Comparison of ENCODE assay signal across 8 mouse cellular contexts in genomic region chr2:143546412-143547211, GRCm38 (mm10). TPM values are rescaled to one million over a fixed set of nuclear protein-coding genes. Genes with fewer than 3 reads are reported as not detected.
DNase-seq lines count a peak whose midpoint lies in the region; ATAC-seq lines count a peak whose summit lies in the region.
"Had no signal": no experiment of that assay in that cellular context is flagged by ENCODE, and none has a peak within 500 bp of the region (broad histone marks: within the 10 kb centered on the region; RNA-seq: fewer than 3 reads in every experiment).

No protein-coding gene starts in this region.

- no peaks in the 10 kb centered on the region for H3K9me3 ChIP-seq in lung, embryonic 16.5 days (ENCODE audit: control insufficient read depth, low read length)
- H3K9me3 ChIP-seq in forebrain, embryonic 16.5 days (ENCODE audit: control insufficient read depth, low read length), result no peaks in the 10 kb centered on the region
- no peaks in the 10 kb centered on the region for H3K9me3 ChIP-seq in limb, embryonic 10.5 days (replicated peaks)

- ATAC-seq in lung, embryonic 16.5 days (ENCODE audit: low read depth), result no peak
- ATAC-seq in forebrain, embryonic 16.5 days, result 0 out of 2 replicates have a peak, but pooled peaks have one; percentile 16

- H3K27me3 ChIP-seq in lung, embryonic 16.5 days (ENCODE audit: control insufficient read depth, insufficient read depth, low read depth, low read length), result peaks cover 28% of the 10 kb centered on the region
- peaks cover 21% of the 10 kb centered on the region for H3K27me3 ChIP-seq in forebrain, embryonic 16.5 days (replicated peaks; ENCODE audit: control insufficient read depth, insufficient read depth, low read length)
- peaks cover 62% of the 10 kb centered on the region for H3K27me3 ChIP-seq in limb, embryonic 10.5 days (ENCODE audit: low read depth, poor library complexity, severe bottlenecking)

- H3K4me3 ChIP-seq in lung, embryonic 16.5 days (ENCODE audit: low read length), result peak overlapping the region; percentile 47
- H3K4me3 ChIP-seq in forebrain, embryonic 16.5 days (replicated peaks; ENCODE audit: low read length), result peak overlapping the region; percentile 73
- peak overlapping the region; percentile 64 for H3K4me3 ChIP-seq in limb, embryonic 10.5 days

- 3% methylated on average over 33 of the region's 33 CpGs for WGBS in lung, embryonic 16.5 days
- under 1% methylated on average over 33 of the region's 33 CpGs for WGBS in forebrain, embryonic 16.5 days
- 1% methylated on average over 33 of the region's 33 CpGs for WGBS in limb, embryonic 10.5 days

- H3K4me1 ChIP-seq in lung, embryonic 16.5 days (replicated peaks; ENCODE audit: control insufficient read depth, insufficient read depth, low read length), result 0 out of 2 replicates have a peak, but pooled peaks cover 5% of the 10 kb centered on the region
- H3K4me1 ChIP-seq in forebrain, embryonic 16.5 days (replicated peaks; ENCODE audit: control insufficient read depth, insufficient read depth, low read length), result peaks cover 22% of the 10 kb centered on the region
- H3K4me1 ChIP-seq in limb, embryonic 10.5 days, result peaks cover 13% of the 10 kb centered on the region

- H3K9ac ChIP-seq in lung, embryonic 16.5 days (ENCODE audit: low read length), result no peak overlapping the region
- peak overlapping the region; percentile 85 for H3K9ac ChIP-seq in forebrain, embryonic 16.5 days (replicated peaks; ENCODE audit: low read depth, low read length)

- H3K27ac ChIP-seq in lung, embryonic 16.5 days (ENCODE audit: low read length), result no peak overlapping the region
- H3K27ac ChIP-seq in forebrain, embryonic 16.5 days (ENCODE audit: low read length), result peak overlapping the region; percentile 48; the same call in 1 of the 2 replicates
- no peak overlapping the region for H3K27ac ChIP-seq in limb, embryonic 10.5 days
- H3K27ac ChIP-seq: macrophage had no signal

- H3K4me2 ChIP-seq in lung, embryonic 16.5 days (ENCODE audit: low read depth, low read length), result peak overlapping the region; percentile 80
- H3K4me2 ChIP-seq in forebrain, embryonic 16.5 days (ENCODE audit: low read length), result peak overlapping the region; percentile 94

- no peak for DNase-seq in lung, postnatal 25 days (ENCODE audit: low spot score)
- peak; percentile 60 to 61 for DNase-seq in cerebellum, postnatal 25 days
- DNase-seq in limb, embryonic 10.5 days (ENCODE audit: low spot score), result peak; percentile 74
- peak; percentile 67 for DNase-seq in retina, embryonic 14.5 days (ENCODE audit: low spot score)
- DNase-seq in adipocyte (ENCODE audit: low spot score), result no peak

- H3K36me3 ChIP-seq in lung, embryonic 16.5 days (ENCODE audit: control insufficient read depth, insufficient read depth, low read length), result no peaks in the 10 kb centered on the region
- H3K36me3 ChIP-seq in forebrain, embryonic 16.5 days (ENCODE audit: control insufficient read depth, insufficient read depth), result no peaks in the 10 kb centered on the region
- H3K36me3 ChIP-seq in limb, embryonic 10.5 days, result no peaks in the 10 kb centered on the region

RNA-seq across cellular contexts. Expression of gene Pcsk2, which starts 0.7 kb away (rescaled TPM):
- polyA plus RNA-seq in lung, embryonic 16.5 days (2015; fragmentation: Nextera tagmentation; extraction: Ambion mirVana), result 0.08 and 0.11 TPM in 2 replicates
- polyA plus RNA-seq in forebrain, embryonic 16.5 days (2015; fragmentation: Nextera tagmentation; extraction: Ambion mirVana), result 9.7 and 12.5 TPM in 2 replicates
- polyA plus RNA-seq in limb, embryonic 10.5 days (2016; fragmentation: Nextera tagmentation; extraction: Ambion mirVana), result 0.23 and 0.41 TPM in 2 replicates
- polyA plus RNA-seq: macrophage had no signal

Comparison
In these comparisons a context has a peak if more than half of its experiments do, and no peak if none do; other contexts are left out.
1. DNase-seq: peak in cerebellum, postnatal 25 days (2 of 2), limb, embryonic 10.5 days (single experiment) and retina, embryonic 14.5 days (single experiment); none in lung, postnatal 25 days (single experiment) and adipocyte (single experiment).
2. Peak in every context shown above with its lines, with median percentiles within 50 percentile points of each other: H3K4me3 ChIP-seq.